Mouse (Mus musculus): ENCODE results near the gene Rbm15b. TPM values are rescaled to one million over a fixed set of nuclear protein-coding genes. Genes with fewer than 3 reads are reported as not detected.

The Rbm15b gene
- 35.6 and 43.6 TPM in 2 replicates for polyA plus RNA-seq (2014; fragmentation: Nextera tagmentation; extraction: Ambion mirVana)

DNA sequence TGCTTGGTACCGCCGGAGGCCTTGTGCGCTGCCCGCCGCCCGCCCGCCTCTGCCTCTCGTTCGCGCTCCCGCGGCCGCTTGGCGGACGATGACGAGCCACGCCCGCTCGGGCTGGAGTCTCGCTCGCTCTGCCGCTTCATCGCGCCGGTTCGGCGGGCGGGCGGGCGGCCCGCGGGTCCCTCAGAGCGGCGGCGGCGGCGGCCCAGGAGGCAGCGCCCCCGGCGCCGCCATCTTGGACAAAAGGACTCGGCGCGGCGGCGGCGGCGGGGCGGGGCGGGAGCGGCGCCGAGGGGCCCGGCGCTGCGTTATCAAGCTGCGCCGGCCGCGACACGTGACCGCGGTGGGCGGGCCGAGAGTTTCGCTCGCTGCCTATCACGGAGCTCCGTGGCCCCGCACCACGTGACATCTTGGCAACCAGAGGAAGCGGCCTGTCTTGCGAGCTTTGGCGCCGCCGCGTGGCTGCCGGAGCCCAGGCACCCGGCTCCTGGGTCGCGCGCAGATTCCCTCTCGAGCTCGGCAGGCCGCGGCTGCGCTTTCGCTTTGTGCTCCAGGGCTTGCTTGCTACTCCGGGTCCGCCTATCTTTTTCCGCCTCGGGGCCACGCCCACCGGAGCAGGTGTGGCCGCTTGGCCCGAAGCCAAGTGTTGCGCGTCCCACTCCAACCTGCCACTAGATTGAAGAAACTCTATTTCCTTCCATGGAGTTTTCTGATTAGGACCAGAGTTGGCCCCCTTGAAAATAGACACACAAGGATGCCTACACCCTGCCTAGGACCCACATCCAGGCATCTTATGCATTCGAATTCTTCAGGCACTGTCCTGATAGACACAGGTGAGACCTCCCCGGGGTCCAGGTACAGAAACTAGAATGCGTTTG, at the start of gene Rbm15b:
Gene Rbm15b (minus strand): TSS at position 601 of the 875 bp plus-strand sequence.
- 2% methylated on average over 95 of the region's 101 CpGs for WGBS
- peaks cover 9% of the 10 kb centered on the region for H3K36me3 ChIP-seq (ENCODE audit: control insufficient read depth, insufficient read depth, low read length)
- peak within 1 kb of the TSS; percentile 87 for H3K4me2 ChIP-seq (ENCODE audit: low read depth, low read length, severe bottlenecking)
- H3K4me1 ChIP-seq (replicated peaks; ENCODE audit: control insufficient read depth, insufficient read depth, low read length): peaks cover 35% of the 10 kb centered on the region
- DNase-seq (ENCODE audit: low spot score) (peak; percentile 99), ATAC-seq (replicated peaks; ENCODE audit: low FRiP score) (peak; percentile 75)
- H3K9me3 ChIP-seq (ENCODE audit: control insufficient read depth, low read length): no peaks in the 10 kb centered on the region
- peak within 1 kb of the TSS; percentile 77 for H3K27ac ChIP-seq (ENCODE audit: low read depth, low read length)
- no peaks in the 10 kb centered on the region for H3K27me3 ChIP-seq (ENCODE audit: control insufficient read depth, insufficient read depth, low read length)
- H3K9ac ChIP-seq (ENCODE audit: low read length): peak within 1 kb of the TSS; percentile 95
- peak within 1 kb of the TSS; percentile 95 for H3K4me3 ChIP-seq (ENCODE audit: low read depth, low read length)

DNA sequence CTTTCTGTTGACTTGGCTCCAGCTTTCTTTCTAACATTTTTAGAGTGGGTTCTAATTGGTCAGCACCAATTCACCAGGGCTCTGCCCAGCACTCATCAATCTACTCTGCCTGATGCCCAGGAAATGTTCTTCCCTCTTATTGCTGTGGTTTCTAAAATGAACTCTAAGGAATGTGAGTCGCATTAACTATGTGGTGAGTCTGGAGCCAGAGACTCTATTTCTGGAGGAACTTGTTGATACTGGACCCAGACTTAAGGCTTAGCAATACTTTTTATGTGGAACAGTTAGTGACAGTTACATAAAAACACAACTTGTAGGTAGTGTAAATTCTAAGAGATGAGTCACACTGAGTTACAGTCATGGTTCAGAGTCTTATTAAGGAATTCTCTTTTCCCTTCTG, 47.8 kb upstream of the Rbm15b start:
- whole genome bisulfite sequencing: 94% methylated on average over 1 of the region's 1 CpGs
- DNase-seq (ENCODE audit: low spot score) (no peak), ATAC-seq (replicated peaks; ENCODE audit: low FRiP score) (no peak)
- no peaks in the 10 kb centered on the region for H3K4me1 ChIP-seq (replicated peaks; ENCODE audit: control insufficient read depth, insufficient read depth, low read length)
- no peak overlapping the region for H3K27ac ChIP-seq (ENCODE audit: low read depth, low read length)
- no peak overlapping the region for H3K4me2 ChIP-seq (ENCODE audit: low read depth, low read length, severe bottlenecking)
- H3K36me3 ChIP-seq (ENCODE audit: control insufficient read depth, insufficient read depth, low read length): no peaks in the 10 kb centered on the region
- no peaks in the 10 kb centered on the region for H3K27me3 ChIP-seq (ENCODE audit: control insufficient read depth, insufficient read depth, low read length)
- no peak overlapping the region for H3K9ac ChIP-seq (ENCODE audit: low read length)
- H3K4me3 ChIP-seq (ENCODE audit: low read depth, low read length): no peak overlapping the region
- H3K9me3 ChIP-seq (ENCODE audit: control insufficient read depth, low read length): no peaks in the 10 kb centered on the region

- DNase-seq (ENCODE audit: low spot score): no peak
- Histone ChIP-seq H3K4me1 (replicated peaks; ENCODE audit: control insufficient read depth, insufficient read depth, low read length) (no peaks in the 10 kb centered on the region), H3K36me3 (ENCODE audit: control insufficient read depth, insufficient read depth, low read length) (no peaks in the 10 kb centered on the region), H3K9me3 (ENCODE audit: control insufficient read depth, low read length) (no peaks in the 10 kb centered on the region), H3K4me2 (ENCODE audit: low read depth, low read length, severe bottlenecking) (no peak overlapping the region), H3K9ac (ENCODE audit: low read length) (no peak overlapping the region), H3K4me3 (ENCODE audit: low read depth, low read length) (no peak overlapping the region), H3K27ac (ENCODE audit: low read depth, low read length) (no peak overlapping the region), H3K27me3 (ENCODE audit: control insufficient read depth, insufficient read depth, low read length) (no peaks in the 10 kb centered on the region)
- no peak for ATAC-seq (replicated peaks; ENCODE audit: low FRiP score)
- WGBS: 86% methylated on average over 6 of the region's 6 CpGs
These were observed 27.6 kb upstream of the Rbm15b start for GRCm38 (mm10) chr9:106914878-106915277.

DNA sequence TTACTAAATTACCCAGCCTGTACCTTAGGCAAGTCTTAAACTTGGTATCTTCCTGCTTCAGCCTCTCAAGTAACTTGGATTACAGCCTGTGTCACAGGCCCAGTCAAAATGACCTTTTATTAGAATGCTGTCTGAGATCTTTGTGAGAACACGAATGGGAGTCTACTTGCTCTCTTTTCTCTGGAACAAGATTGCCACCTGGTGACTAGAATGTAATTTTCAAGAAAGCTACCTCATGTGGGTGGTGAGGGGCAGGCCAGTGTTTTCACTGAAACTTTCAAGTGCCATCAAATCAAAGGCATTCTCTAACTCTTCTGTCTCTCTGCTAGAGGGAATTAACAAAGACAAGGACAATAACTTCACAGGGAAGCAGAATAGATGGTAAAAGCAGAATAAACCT, 26.5 kb upstream of the Rbm15b start:
- WGBS: 29% methylated on average over 1 of the region's 1 CpGs
- Histone ChIP-seq H3K4me3 (ENCODE audit: low read depth, low read length) (no peak overlapping the region), H3K9me3 (ENCODE audit: control insufficient read depth, low read length) (no peaks in the 10 kb centered on the region), H3K36me3 (ENCODE audit: control insufficient read depth, insufficient read depth, low read length) (no peaks in the 10 kb centered on the region), H3K9ac (ENCODE audit: low read length) (no peak overlapping the region), H3K4me2 (ENCODE audit: low read depth, low read length, severe bottlenecking) (no peak overlapping the region), H3K27me3 (ENCODE audit: control insufficient read depth, insufficient read depth, low read length) (no peaks in the 10 kb centered on the region), H3K4me1 (replicated peaks; ENCODE audit: control insufficient read depth, insufficient read depth, low read length) (no peaks in the 10 kb centered on the region), H3K27ac (ENCODE audit: low read depth, low read length) (no peak overlapping the region)
- DNase-seq (ENCODE audit: low spot score) (no peak), ATAC-seq (replicated peaks; ENCODE audit: low FRiP score) (no peak)

- Histone ChIP-seq H3K9me3 (ENCODE audit: control insufficient read depth, low read length) (no peaks in the 10 kb centered on the region), H3K9ac (ENCODE audit: low read length) (no peak overlapping the region), H3K27ac (ENCODE audit: low read depth, low read length) (no peak overlapping the region), H3K4me2 (ENCODE audit: low read depth, low read length, severe bottlenecking) (no peak overlapping the region), H3K4me3 (ENCODE audit: low read depth, low read length) (no peak overlapping the region), H3K27me3 (ENCODE audit: control insufficient read depth, insufficient read depth, low read length) (no peaks in the 10 kb centered on the region), H3K36me3 (ENCODE audit: control insufficient read depth, insufficient read depth, low read length) (no peaks in the 10 kb centered on the region), H3K4me1 (replicated peaks; ENCODE audit: control insufficient read depth, insufficient read depth, low read length) (no peaks in the 10 kb centered on the region)
- DNase-seq (ENCODE audit: low spot score) (no peak), ATAC-seq (replicated peaks; ENCODE audit: low FRiP score) (no peak)
- 91% methylated on average over 1 of the region's 1 CpGs for WGBS
These were observed 24.4 kb upstream of the Rbm15b start for GRCm38 (mm10) chr9:106911624-106912023.

- 65% methylated on average over 5 of the region's 5 CpGs for WGBS
- H3K27ac ChIP-seq (ENCODE audit: low read depth, low read length): no peak overlapping the region
- H3K9me3 ChIP-seq (ENCODE audit: control insufficient read depth, low read length): no peaks in the 10 kb centered on the region
- DNase-seq (ENCODE audit: low spot score) (no peak), ATAC-seq (replicated peaks; ENCODE audit: low FRiP score) (no peak)
- no peaks in the 10 kb centered on the region for H3K4me1 ChIP-seq (replicated peaks; ENCODE audit: control insufficient read depth, insufficient read depth, low read length)
- no peak overlapping the region for H3K4me3 ChIP-seq (ENCODE audit: low read depth, low read length)
- H3K4me2 ChIP-seq (ENCODE audit: low read depth, low read length, severe bottlenecking): no peak overlapping the region
- H3K27me3 ChIP-seq (ENCODE audit: control insufficient read depth, insufficient read depth, low read length): no peaks in the 10 kb centered on the region
- H3K36me3 ChIP-seq (ENCODE audit: control insufficient read depth, insufficient read depth, low read length): no peaks in the 10 kb centered on the region
- no peak overlapping the region for H3K9ac ChIP-seq (ENCODE audit: low read length)
These were observed 21.5 kb upstream of the Rbm15b start for GRCm38 (mm10) chr9:106908715-106909114.

DNA sequence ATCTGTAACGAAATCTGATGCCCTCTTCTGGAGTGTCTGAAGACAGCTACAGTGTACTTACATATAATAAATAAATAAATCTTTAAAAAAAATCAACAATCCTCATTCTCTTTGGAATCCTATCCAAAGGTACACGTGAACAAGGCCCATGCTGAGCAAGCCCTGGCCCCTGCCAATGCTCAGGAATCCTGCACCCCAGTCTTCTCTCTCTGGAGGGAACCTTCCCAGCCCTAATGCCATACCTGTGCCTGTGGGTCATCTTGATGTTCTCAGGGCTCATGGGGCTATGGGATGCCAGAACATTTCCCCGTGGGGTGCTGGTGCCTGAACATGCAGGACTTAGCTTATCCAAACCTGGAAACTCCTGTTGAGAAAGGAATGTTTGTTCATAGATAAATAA, 20.9 kb upstream of the Rbm15b start:
- no peak for DNase-seq (ENCODE audit: low spot score)
- WGBS: 86% methylated on average over 3 of the region's 3 CpGs
- Histone ChIP-seq H3K27ac (ENCODE audit: low read depth, low read length) (no peak overlapping the region), H3K36me3 (ENCODE audit: control insufficient read depth, insufficient read depth, low read length) (no peaks in the 10 kb centered on the region), H3K4me3 (ENCODE audit: low read depth, low read length) (no peak overlapping the region), H3K9me3 (ENCODE audit: control insufficient read depth, low read length) (no peaks in the 10 kb centered on the region), H3K4me1 (replicated peaks; ENCODE audit: control insufficient read depth, insufficient read depth, low read length) (no peaks in the 10 kb centered on the region), H3K9ac (ENCODE audit: low read length) (no peak overlapping the region), H3K27me3 (ENCODE audit: control insufficient read depth, insufficient read depth, low read length) (no peaks in the 10 kb centered on the region), H3K4me2 (ENCODE audit: low read depth, low read length, severe bottlenecking) (no peak overlapping the region)
- no peak for ATAC-seq (replicated peaks; ENCODE audit: low FRiP score)

DNA sequence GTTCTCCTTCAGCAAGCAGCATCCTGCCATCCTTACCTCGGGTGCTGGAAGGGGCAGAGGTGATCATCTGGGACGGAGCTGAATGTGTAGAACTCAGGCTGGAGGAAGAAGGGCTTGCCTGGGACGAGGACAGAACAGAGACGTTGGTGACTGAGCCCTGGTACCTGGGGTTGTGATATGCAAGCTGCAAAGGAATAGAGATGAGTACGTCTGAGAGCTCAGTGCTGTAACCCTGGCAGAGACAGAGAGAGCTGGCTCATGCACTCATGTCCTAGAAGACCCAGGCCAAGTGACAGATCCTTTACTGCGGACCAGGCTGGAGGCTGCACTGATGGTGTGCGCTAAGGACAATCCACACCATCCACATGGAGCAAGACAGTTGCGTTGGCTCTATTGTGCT, 19.4 kb upstream of the Rbm15b start:
- H3K27ac ChIP-seq (ENCODE audit: low read depth, low read length): no peak overlapping the region
- H3K4me3 ChIP-seq (ENCODE audit: low read depth, low read length): no peak overlapping the region
- no peaks in the 10 kb centered on the region for H3K4me1 ChIP-seq (replicated peaks; ENCODE audit: control insufficient read depth, insufficient read depth, low read length)
- H3K36me3 ChIP-seq (ENCODE audit: control insufficient read depth, insufficient read depth, low read length): no peaks in the 10 kb centered on the region
- DNase-seq (ENCODE audit: low spot score) (peak; percentile 33), ATAC-seq (replicated peaks; ENCODE audit: low FRiP score) (no peak)
- no peaks in the 10 kb centered on the region for H3K9me3 ChIP-seq (ENCODE audit: control insufficient read depth, low read length)
- no peak overlapping the region for H3K9ac ChIP-seq (ENCODE audit: low read length)
- no peak overlapping the region for H3K4me2 ChIP-seq (ENCODE audit: low read depth, low read length, severe bottlenecking)
- H3K27me3 ChIP-seq (ENCODE audit: control insufficient read depth, insufficient read depth, low read length): no peaks in the 10 kb centered on the region
- 89% methylated on average over 8 of the region's 8 CpGs for WGBS

- Histone ChIP-seq H3K9me3 (ENCODE audit: control insufficient read depth, low read length) (no peaks in the 10 kb centered on the region), H3K36me3 (ENCODE audit: control insufficient read depth, insufficient read depth, low read length) (no peaks in the 10 kb centered on the region), H3K4me2 (ENCODE audit: low read depth, low read length, severe bottlenecking) (no peak overlapping the region), H3K27ac (ENCODE audit: low read depth, low read length) (no peak overlapping the region), H3K4me1 (replicated peaks; ENCODE audit: control insufficient read depth, insufficient read depth, low read length) (no peaks in the 10 kb centered on the region), H3K4me3 (ENCODE audit: low read depth, low read length) (no peak overlapping the region), H3K9ac (ENCODE audit: low read length) (no peak overlapping the region), H3K27me3 (ENCODE audit: control insufficient read depth, insufficient read depth, low read length) (no peaks in the 10 kb centered on the region)
- no peak for ATAC-seq (replicated peaks; ENCODE audit: low FRiP score)
- DNase-seq (ENCODE audit: low spot score): peak; percentile 33
- WGBS: 36% methylated on average over 1 of the region's 1 CpGs
These were observed 16.5 kb upstream of the Rbm15b start for GRCm38 (mm10) chr9:106903791-106904134.

All from forebrain, embryonic 11.5 days (tissue).